Mouse (Mus musculus) heart, postnatal 0 days (tissue): ENCODE measurements at regions not wholly inside any gene's neighbourhood (a gene's known extent, or its start where the extent isn't known, plus 50 kb on each side); places are given as distances from the start of the nearest gene placed in this dataset.

Experiments
- CTCF ChIP-seq: IDR thresholded peaks from 2 replicates; pipeline ENCODE4 v1.5.1; 2016; ENCODE audit warnings: antibody characterized with exemption, control low read depth, low read depth
- EP300 ChIP-seq: IDR thresholded peaks from 2 replicates; pipeline ENCODE4 v1.6.1; 2016; ENCODE audit warnings: antibody characterized with exemption, low read depth

DNA sequence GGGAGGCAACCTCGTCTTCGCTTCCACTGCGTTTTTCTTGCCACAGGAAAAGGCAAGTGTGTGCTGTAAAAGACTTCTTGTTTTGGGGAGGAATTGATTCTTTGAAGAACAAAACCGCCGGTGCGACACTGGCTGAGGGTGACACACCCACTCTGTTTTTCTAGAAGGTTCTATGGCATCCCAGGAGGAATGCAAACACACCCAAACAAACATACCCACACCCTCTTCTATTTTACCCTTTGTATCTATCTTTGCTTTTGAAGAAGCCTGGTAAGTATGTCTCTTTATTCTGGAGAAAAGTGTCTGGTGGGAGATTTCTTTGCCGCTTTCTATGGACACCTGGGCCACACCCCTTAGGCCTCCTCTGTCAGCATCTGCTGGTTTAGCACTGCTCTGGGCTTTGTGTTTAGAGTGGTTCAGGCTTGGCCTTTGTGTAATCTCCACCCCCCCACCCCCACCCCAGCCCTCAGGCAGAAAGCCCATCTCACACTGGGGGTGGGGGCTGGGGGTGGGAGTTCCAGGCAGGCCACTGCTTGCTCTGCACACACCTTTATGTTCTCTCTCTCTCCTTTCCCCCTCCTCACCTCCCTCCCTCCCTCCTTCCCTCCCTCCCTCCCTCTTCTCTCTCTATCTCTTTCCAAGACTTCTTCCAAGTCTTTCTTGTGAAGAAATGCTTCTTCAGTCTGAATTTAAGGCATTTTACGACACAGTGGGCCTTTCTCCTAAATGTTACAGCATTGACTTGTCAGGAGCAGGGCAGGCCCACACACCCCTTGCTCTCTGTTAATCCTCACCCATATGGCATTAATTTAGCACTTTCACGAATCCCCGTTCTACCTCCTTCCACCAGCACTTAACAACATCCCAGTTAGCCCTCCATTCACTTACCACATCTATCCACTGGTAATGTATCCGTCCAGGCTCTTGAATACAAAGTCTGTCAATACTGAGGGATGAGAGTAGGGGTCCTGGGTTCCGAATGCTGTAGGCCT, 83.2 kb upstream of the Cops8 start:
- TF ChIP-seq CTCF (no peak), EP300 (no peak)
